Mouse (Mus musculus): ENCODE data around the gene Asb2.

Gene Asb2

GRCm38 (mm10) chr12:103325156-103325857 lies 30.5 kb downstream of the Asb2 start:
- in situ Hi-C loops (cut with MboI; ENCODE audit: low sequenced_read_pairs): no loop called here

- in situ Hi-C loops (cut with MboI; ENCODE audit: low sequenced_read_pairs): no loop called here
Observed at GRCm38 (mm10) chr12:103322801-103323200, 33.0 kb downstream of the Asb2 start.

GRCm38 (mm10) chr12:103315831-103316545 lies 39.8 kb downstream of the Asb2 start:
- in situ Hi-C loops (cut with MboI; ENCODE audit: low sequenced_read_pairs): no loop called here

- in situ Hi-C loops (cut with MboI; ENCODE audit: low sequenced_read_pairs): no loop called here
Observed at GRCm38 (mm10) chr12:103314640-103315361, 41.0 kb downstream of the Asb2 start.

GRCm38 (mm10) chr12:103313871-103314639 lies 41.7 kb downstream of the Asb2 start:
- in situ Hi-C loops (cut with MboI; ENCODE audit: low sequenced_read_pairs): no loop called here

GRCm38 (mm10) chr12:103313274-103313673 lies 42.5 kb downstream of the Asb2 start:
- in situ Hi-C loops (cut with MboI; ENCODE audit: low sequenced_read_pairs): no loop called here

GRCm38 (mm10) chr12:103311921-103312320 lies 43.9 kb downstream of the Asb2 start:
- in situ Hi-C loops (cut with MboI; ENCODE audit: low sequenced_read_pairs): no loop called here

- in situ Hi-C loops (cut with MboI; ENCODE audit: low sequenced_read_pairs): no loop called here
Observed at GRCm38 (mm10) chr12:103310744-103311267, 45.0 kb downstream of the Asb2 start, which contains the start of gene Fam181a. Gene Fam181a, plus strand, starts transcription at chr12:103310975.

GRCm38 (mm10) chr12:103306720-103307119 lies 49.1 kb downstream of the Asb2 start:
- in situ Hi-C loops (cut with MboI; ENCODE audit: low sequenced_read_pairs): loop anchor here (10.0 kb wide), 1 partner anchor 162 kb away; no protein-coding TSS in a partner anchor

GRCm38 (mm10) chr12:103306224-103306623 lies 49.6 kb downstream of the Asb2 start:
- in situ Hi-C loops (cut with MboI; ENCODE audit: low sequenced_read_pairs): loop anchor here (10.0 kb wide), 1 partner anchor 161 kb away; no protein-coding TSS in a partner anchor

- in situ Hi-C loops (cut with MboI; ENCODE audit: low sequenced_read_pairs): loop anchor here (10.0 kb wide), 1 partner anchor 158 kb away; no protein-coding TSS in a partner anchor
Observed at GRCm38 (mm10) chr12:103302960-103303359, 52.8 kb downstream of the Asb2 start.

- in situ Hi-C loops (cut with MboI; ENCODE audit: low sequenced_read_pairs): loop anchor here (10.0 kb wide), 1 partner anchor 157 kb away; no protein-coding TSS in a partner anchor
Observed at GRCm38 (mm10) chr12:103301645-103302044, 54.2 kb downstream of the Asb2 start.

- in situ Hi-C loops (cut with MboI; ENCODE audit: low sequenced_read_pairs): loop anchor here (10.0 kb wide), 1 partner anchor 156 kb away; no protein-coding TSS in a partner anchor
Observed at GRCm38 (mm10) chr12:103300493-103300892, 55.3 kb downstream of the Asb2 start.

GRCm38 (mm10) chr12:103296292-103296691 lies 59.5 kb downstream of the Asb2 start:
- in situ Hi-C loops (cut with MboI; ENCODE audit: low sequenced_read_pairs): no loop called here

- in situ Hi-C loops (cut with MboI; ENCODE audit: low sequenced_read_pairs): no loop called here
Observed at GRCm38 (mm10) chr12:103292366-103292765, 63.4 kb downstream of the Asb2 start.

GRCm38 (mm10) chr12:103287276-103287675 lies 68.5 kb downstream of the Asb2 start:
- in situ Hi-C loops (cut with MboI; ENCODE audit: low sequenced_read_pairs): no loop called here

- in situ Hi-C loops (cut with MboI; ENCODE audit: low sequenced_read_pairs): no loop called here
Observed at GRCm38 (mm10) chr12:103283411-103283810, 72.4 kb downstream of the Asb2 start.

GRCm38 (mm10) chr12:103282936-103283335 lies 72.9 kb downstream of the Asb2 start:
- in situ Hi-C loops (cut with MboI; ENCODE audit: low sequenced_read_pairs): no loop called here

GRCm38 (mm10) chr12:103281912-103282311 lies 73.9 kb downstream of the Asb2 start:
- in situ Hi-C loops (cut with MboI; ENCODE audit: low sequenced_read_pairs): no loop called here

- in situ Hi-C loops (cut with MboI; ENCODE audit: low sequenced_read_pairs): no loop called here
Observed at GRCm38 (mm10) chr12:103281491-103281890, 74.3 kb downstream of the Asb2 start.
